Mouse (Mus musculus) C2C12 (cell line): ENCODE results near the gene Isyna1.

Experiments used
- CEBPB ChIP-seq: IDR thresholded peaks from one replicate; pipeline ENCODE4 v1.6.1; 2011; ENCODE audit warnings: low read depth, mild to moderate bottlenecking, control low read depth, moderate library complexity
- CTCF ChIP-seq: IDR thresholded peaks from one replicate; pipeline ENCODE4 v1.5.1; 2011; ENCODE audit not compliant: control insufficient read depth, insufficient read depth, insufficient read length
- FOSL1 ChIP-seq: IDR thresholded peaks from one replicate; pipeline ENCODE4 v1.8.0; 2011; ENCODE audit warnings: mild to moderate bottlenecking, low read length; ENCODE audit not compliant: poor library complexity, insufficient read depth, severe bottlenecking
- MAX ChIP-seq: IDR thresholded peaks from one replicate; pipeline ENCODE4 v1.6.1; 2011; ENCODE audit warnings: mild to moderate bottlenecking, control low read depth
- MYOD1 ChIP-seq: IDR thresholded peaks from one replicate; pipeline ENCODE4 v1.6.1; 2011; ENCODE audit warnings: low read depth; ENCODE audit not compliant: control insufficient read depth, insufficient read length
- MYOG ChIP-seq: IDR thresholded peaks from one replicate; pipeline ENCODE4 v1.6.1; 2011; ENCODE audit not compliant: control insufficient read depth, insufficient read length; ENCODE audit errors: extremely low read depth
- USF1 ChIP-seq: IDR thresholded peaks from one replicate; pipeline ENCODE4 v1.6.1; 2011; ENCODE audit warnings: low read depth, mild to moderate bottlenecking, control low read depth, moderate library complexity

- TF ChIP-seq CTCF (no peak), USF1 (no peak), MYOD1 (no peak), FOSL1 (no peak), MAX (no peak), MYOG (no peak), CEBPB (no peak)
Measured at GRCm38 (mm10) chr8:70596775-70597416, 2.7 kb downstream of the Isyna1 start.
